Mouse (Mus musculus) hindbrain, embryonic 12.5 days (tissue): ENCODE data around the gene Pxk. TPM values are rescaled to one million over a fixed set of nuclear protein-coding genes. Genes with fewer than 3 reads are reported as not detected.

ENCODE experiments used
- polyA plus RNA-seq: library from polyadenylated mRNA; unstranded; fragments of >200 nt; fragmentation: Nextera tagmentation; extraction: Ambion mirVana; gene quantifications from 2 replicates; pipeline ENCODE4 v1.2.1, GENCODE M21; 2016

Gene Pxk
- polyA plus RNA-seq, 1 experiment from 2014 or later = 43.0 TPM

Other genes with a start within 250 kb of the Pxk start
- 0.67 TPM in 1 of 2 replicates, not detected in the other for gene Gm45521, start 140.9 kb upstream of the Pxk start, polyA plus RNA-seq
- 0.08 TPM in 1 of 2 replicates, not detected in the other for gene Dnase1l3, start 103.6 kb upstream of the Pxk start, polyA plus RNA-seq
- 19.5 and 19.6 TPM in 2 replicates for gene Abhd6, start 95.3 kb upstream of the Pxk start, polyA plus RNA-seq
- 45.4 and 47.5 TPM in 2 replicates for gene Rpp14, start 17.8 kb upstream of the Pxk start, polyA plus RNA-seq
- gene Pdhb, start 74.8 kb downstream of the Pxk start, polyA plus RNA-seq = 198 and 207 TPM in 2 replicates
- 15.6 and 16.0 TPM in 2 replicates for gene Kctd6, start 115.9 kb downstream of the Pxk start, polyA plus RNA-seq
- gene Acox2, start 161.1 kb downstream of the Pxk start, polyA plus RNA-seq = 0.26 TPM in 1 of 2 replicates, not detected in the other
- gene Fam107a, start 219.8 kb downstream of the Pxk start, polyA plus RNA-seq = 2.5 and 4.5 TPM in 2 replicates